Mouse (Mus musculus): ENCODE data around the gene Khsrp. TPM values are rescaled to one million over a fixed set of nuclear protein-coding genes. Genes with fewer than 3 reads are reported as not detected.

Gene Khsrp
- total and polyA plus RNA-seq, 3 experiments = 23.5 to 106 (median 98.7) TPM

GRCm38 (mm10) chr17:56975391-56975790 lies 55.9 kb downstream of the Khsrp start:
- Histone ChIP-seq H3K36me3 (replicated peaks in 1 of 2; ENCODE audit: control insufficient read depth in 1 of 2, insufficient read depth in 1 of 2, low read length in 1 of 2) (no peaks in the 10 kb centered on the region), H3K27ac (ENCODE audit: insufficient read depth, low read depth) (no peak overlapping the region), H3K4me3 (replicated peaks in 1 of 3; ENCODE audit: low read depth in 2 of 3, low read length in 2 of 3, poor library complexity in 1 of 3) (no peak overlapping the region), H3K79me2 (replicated peaks; ENCODE audit: control insufficient read depth, extremely low read depth, insufficient read depth, poor library complexity, severe bottlenecking) (no peaks in the 10 kb centered on the region), H3K4me2 (ENCODE audit: insufficient read depth, low read depth, poor library complexity, severe bottlenecking) (no peak overlapping the region), H3K27me3 (replicated peaks) (peaks cover 16% of the 10 kb centered on the region), H3K9me3 (replicated peaks; ENCODE audit: low read length) (no peaks in the 10 kb centered on the region), H3K9ac (ENCODE audit: insufficient read depth, low read depth) (no peak overlapping the region), H3K4me1 (ENCODE audit: control insufficient read depth in 1 of 2, insufficient read depth in 2 of 2) (0 out of 4 replicates have a peak, but pooled peaks cover 0 to 3% of the 10 kb centered on the region in 2 experiments)
- DNase-seq (ENCODE audit: extremely low read depth) = no peak
- dilution Hi-C loops (cut with MboI; ENCODE audit: extremely low pct_ligation_motif_present, extremely low pct_unique_long_range_greater_than_20kb, low sequenced_read_pairs) (no loop called here), in situ Hi-C loops (cut with MboI; ENCODE audit: low pct_ligation_motif_present, low pct_unique_long_range_greater_than_20kb, low sequenced_read_pairs) (no loop called here)
- TF ChIP-seq EP300 (IDR thresholded peaks at IDR 0.05; ENCODE audit: low read length) (no peak), MAFK (IDR thresholded peaks at IDR 0.05; ENCODE audit: insufficient replicate concordance, low read length) (no peak), PAX5 (IDR thresholded peaks at IDR 0.05; ENCODE audit: low read length) (no peak), CHD2 (IDR thresholded peaks at IDR 0.05; ENCODE audit: low read length) (no peak), GABPA (IDR thresholded peaks at IDR 0.05; ENCODE audit: insufficient replicate concordance, low read depth, low read length) (no peak), RCOR1 (conservative IDR thresholded peaks at IDR 0.05; ENCODE audit: low read depth, low read length) (no peak), SMC3 (IDR thresholded peaks at IDR 0.05; ENCODE audit: low read depth, low read length) (no peak), ZNF384 (IDR thresholded peaks at IDR 0.05; ENCODE audit: low read depth, low read length) (no peak), USF2 (conservative IDR thresholded peaks at IDR 0.05; ENCODE audit: low read depth, low read length) (no peak), ETS1 (conservative IDR thresholded peaks at IDR 0.05; ENCODE audit: low read depth, low read length) (no peak), E2F4 (IDR thresholded peaks at IDR 0.05; ENCODE audit: insufficient replicate concordance, low read depth, low read length) (no peak), MYC (IDR thresholded peaks at IDR 0.05; ENCODE audit: low read depth, low read length) (no peak), TCF12 (IDR thresholded peaks at IDR 0.05; ENCODE audit: low read depth, low read length) (no peak), ZC3H11A (IDR thresholded peaks at IDR 0.05; ENCODE audit: low read depth, low read length) (no peak), NELFE (IDR thresholded peaks at IDR 0.05; ENCODE audit: low read depth, low read length) (no peak), MAZ (IDR thresholded peaks at IDR 0.05; ENCODE audit: low read depth, low read length) (no peak), ZKSCAN1 (IDR thresholded peaks at IDR 0.05; ENCODE audit: borderline replicate concordance, low read depth, low read length) (no peak), ZMIZ1 (IDR thresholded peaks at IDR 0.05; ENCODE audit: low read depth, low read length) (no peak)

- DNase-seq (ENCODE audit: extremely low read depth) = no peak
- in situ Hi-C loops (cut with MboI; ENCODE audit: low pct_ligation_motif_present, low pct_unique_long_range_greater_than_20kb, low sequenced_read_pairs) (no loop called here), dilution Hi-C loops (cut with MboI; ENCODE audit: extremely low pct_ligation_motif_present, extremely low pct_unique_long_range_greater_than_20kb, low sequenced_read_pairs) (no loop called here)
- H3K36me3 ChIP-seq (replicated peaks in 1 of 2; ENCODE audit: control insufficient read depth in 1 of 2, insufficient read depth in 1 of 2, low read length in 1 of 2) = no peaks in the 10 kb centered on the region
- H3K79me2 ChIP-seq (replicated peaks; ENCODE audit: control insufficient read depth, extremely low read depth, insufficient read depth, poor library complexity, severe bottlenecking) = no peaks in the 10 kb centered on the region
- TF ChIP-seq ZMIZ1 (IDR thresholded peaks at IDR 0.05; ENCODE audit: low read depth, low read length) (no peak), GABPA (IDR thresholded peaks at IDR 0.05; ENCODE audit: insufficient replicate concordance, low read depth, low read length) (no peak), MAZ (IDR thresholded peaks at IDR 0.05; ENCODE audit: low read depth, low read length) (no peak), POLR2A (IDR thresholded peaks at IDR 0.05; ENCODE audit: low read depth, low read length) (no peak), NELFE (IDR thresholded peaks at IDR 0.05; ENCODE audit: low read depth, low read length) (no peak), RCOR1 (conservative IDR thresholded peaks at IDR 0.05; ENCODE audit: low read depth, low read length) (no peak), SMC3 (IDR thresholded peaks at IDR 0.05; ENCODE audit: low read depth, low read length) (no peak), KAT2A (IDR thresholded peaks at IDR 0.05; ENCODE audit: insufficient replicate concordance, low read length) (no peak)
- H3K27ac ChIP-seq (ENCODE audit: insufficient read depth, low read depth) = no peak overlapping the region
- no peak overlapping the region for H3K9ac ChIP-seq (ENCODE audit: insufficient read depth, low read depth)
- no peaks in the 10 kb centered on the region for H3K4me1 ChIP-seq (ENCODE audit: control insufficient read depth in 1 of 2, insufficient read depth in 2 of 2)
- no peak overlapping the region for H3K4me2 ChIP-seq (ENCODE audit: insufficient read depth, low read depth, poor library complexity, severe bottlenecking)
- no peak overlapping the region for H3K4me3 ChIP-seq (replicated peaks in 1 of 3; ENCODE audit: low read depth in 2 of 3, low read length in 2 of 3, poor library complexity in 1 of 3)
- H3K9me3 ChIP-seq (replicated peaks; ENCODE audit: low read length) = no peaks in the 10 kb centered on the region
- H3K27me3 ChIP-seq (replicated peaks) = peaks cover 22% of the 10 kb centered on the region
These were observed 56.5 kb downstream of the Khsrp start for GRCm38 (mm10) chr17:56974708-56975240.
